Mouse (Mus musculus) urinary bladder, adult 18-20 months (tissue): ENCODE measurements around the gene Fam129a.

Experiments
- DNase-seq, 2 experiments: peaks; one replicate each; pipeline ENCODE4 v3.0.0; 2022; ENCODE audit warnings: low spot score in 2 of 2, mixed read lengths in 2 of 2

Gene Fam129a

DNA sequence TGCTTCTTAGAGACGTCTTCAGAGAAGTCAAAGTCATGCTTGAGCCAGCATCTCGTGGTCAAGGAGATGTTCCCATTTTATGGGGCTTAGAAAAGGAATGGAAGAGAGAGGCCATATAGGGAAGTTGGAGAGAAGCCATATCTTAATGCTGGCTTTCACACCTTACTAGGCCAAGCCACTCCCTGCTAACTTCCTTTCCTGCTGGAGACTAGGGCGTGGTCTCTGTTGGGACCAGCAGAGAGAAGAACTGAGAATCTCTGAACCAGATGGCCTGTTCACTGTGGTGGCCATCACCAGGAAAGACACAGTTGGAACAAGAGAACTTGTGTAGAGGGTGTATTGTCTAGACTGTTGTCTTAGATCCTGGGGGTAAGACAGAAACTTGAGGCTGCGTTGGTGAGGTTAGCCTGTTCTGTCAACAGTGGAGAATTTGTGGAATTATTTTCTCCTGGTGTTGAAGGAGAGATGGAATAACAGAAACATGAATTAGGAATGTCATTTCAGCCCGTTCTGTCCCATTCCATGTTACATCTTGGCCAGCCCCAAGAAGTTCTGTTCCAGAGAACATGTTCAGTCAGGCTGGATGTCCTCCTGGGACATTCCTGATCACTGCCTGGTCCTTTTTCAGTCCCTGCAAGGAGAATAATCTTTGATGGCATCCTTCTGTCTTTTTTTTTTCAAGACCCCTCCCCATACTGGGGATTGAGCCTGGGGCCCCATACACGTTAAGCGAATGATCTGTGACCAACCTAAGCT is 90.9 kb downstream of the Fam129a start:
- DNase-seq: no peak

DNA sequence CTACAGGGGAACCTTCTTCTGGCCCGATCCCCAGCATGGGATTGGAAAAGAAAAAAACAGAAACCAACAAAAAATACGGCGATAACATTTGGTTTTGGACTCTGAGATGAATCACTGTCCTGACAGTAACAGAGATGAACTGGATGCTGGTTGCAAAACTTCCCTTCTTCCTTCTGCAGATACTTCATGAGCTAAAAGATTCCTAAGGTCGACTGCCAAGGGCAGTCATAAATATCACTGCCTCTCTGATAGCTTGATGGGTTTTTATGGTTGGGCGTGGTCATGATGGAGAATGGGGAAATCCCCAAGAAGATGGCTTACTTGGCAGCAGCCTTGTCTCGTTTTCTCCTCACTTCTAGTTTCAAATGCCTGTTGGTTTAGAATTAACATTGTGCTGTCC is 92.0 kb downstream of the Fam129a start:
- DNase-seq: peak in 1 of 2 experiments; percentile 43

DNA sequence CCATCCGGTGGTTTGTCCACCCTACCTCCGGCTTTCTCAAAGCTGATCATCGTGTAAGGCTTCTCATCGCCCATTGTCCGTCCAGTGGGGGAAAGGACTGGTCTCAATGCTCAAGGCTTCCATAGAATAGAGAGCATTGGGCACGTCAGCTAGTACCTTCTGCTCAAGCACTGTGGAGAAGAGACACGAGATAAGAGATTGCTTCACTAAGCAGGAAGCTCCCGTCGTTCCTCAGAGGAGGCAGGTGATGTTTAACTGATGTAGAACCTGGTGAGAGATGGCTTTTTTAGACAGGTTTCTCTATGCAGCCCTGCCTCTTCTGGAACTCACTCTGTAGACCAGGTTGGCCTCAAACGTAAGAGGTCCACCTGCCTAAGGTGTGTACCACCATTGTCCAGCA is 93.4 kb downstream of the Fam129a start:
- DNase-seq: no peak

DNA sequence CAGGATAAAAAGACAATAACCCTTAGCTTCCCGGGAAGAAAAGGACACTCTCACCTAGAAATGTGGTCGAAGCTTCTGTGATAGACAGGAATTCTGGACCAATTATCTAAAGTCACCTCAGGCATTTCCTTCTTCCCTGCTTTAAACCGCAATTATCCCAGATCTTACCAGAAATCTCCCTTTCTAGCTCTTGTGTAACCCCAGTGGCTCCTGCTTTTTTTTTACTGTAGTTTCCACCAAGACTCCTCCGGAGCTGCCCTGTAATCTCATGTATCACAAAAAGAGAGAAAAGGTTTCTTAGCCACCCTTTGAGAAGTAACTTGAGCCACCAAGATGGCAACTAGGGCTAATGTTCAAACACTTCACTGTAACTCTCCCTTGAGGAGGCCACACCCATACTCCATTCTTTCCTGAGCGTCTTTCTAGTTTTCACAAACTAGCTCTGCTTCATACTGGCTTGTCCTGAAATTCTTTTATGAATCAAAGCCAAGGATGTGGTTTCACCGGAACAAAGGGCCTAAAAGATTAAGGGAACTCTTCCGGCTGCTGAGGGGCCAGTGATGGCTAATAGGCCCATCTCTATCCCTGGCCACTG is 93.9 kb downstream of the Fam129a start:
- DNase-seq: no peak

DNA sequence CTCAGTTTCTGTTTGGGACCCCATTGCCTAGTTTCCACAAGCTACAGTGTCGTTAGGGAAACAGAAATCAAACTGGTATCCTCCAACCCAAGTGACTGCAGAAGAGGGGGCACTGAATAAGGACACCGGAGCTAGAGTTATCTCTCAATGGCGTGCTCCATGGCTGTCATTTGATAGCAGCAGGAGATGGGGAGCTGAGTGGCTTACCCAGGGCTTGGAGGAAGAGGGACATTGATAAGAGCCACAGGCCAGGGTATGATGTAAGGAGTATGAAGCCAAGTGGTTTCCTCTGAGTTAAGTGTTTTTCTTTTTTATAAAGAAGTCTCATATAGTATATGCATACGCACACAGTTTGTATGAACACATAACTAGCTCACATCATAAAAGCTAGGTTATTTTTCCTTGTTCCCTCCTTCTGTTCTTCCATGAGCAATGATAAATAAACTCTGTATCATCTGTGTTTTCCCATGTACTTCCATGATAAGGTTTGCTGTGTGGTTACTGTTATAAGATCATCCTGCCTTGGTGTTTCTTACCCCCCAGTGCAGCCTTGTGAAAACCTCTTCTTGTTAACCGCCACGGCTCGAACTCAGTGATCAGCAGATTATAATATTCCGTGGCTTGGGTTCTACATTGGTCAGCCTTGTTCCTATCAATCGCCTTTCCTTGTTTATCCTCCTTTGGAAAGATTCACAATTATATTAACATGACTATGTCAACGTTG is 96.5 kb downstream of the Fam129a start:
- no peak for DNase-seq

DNA sequence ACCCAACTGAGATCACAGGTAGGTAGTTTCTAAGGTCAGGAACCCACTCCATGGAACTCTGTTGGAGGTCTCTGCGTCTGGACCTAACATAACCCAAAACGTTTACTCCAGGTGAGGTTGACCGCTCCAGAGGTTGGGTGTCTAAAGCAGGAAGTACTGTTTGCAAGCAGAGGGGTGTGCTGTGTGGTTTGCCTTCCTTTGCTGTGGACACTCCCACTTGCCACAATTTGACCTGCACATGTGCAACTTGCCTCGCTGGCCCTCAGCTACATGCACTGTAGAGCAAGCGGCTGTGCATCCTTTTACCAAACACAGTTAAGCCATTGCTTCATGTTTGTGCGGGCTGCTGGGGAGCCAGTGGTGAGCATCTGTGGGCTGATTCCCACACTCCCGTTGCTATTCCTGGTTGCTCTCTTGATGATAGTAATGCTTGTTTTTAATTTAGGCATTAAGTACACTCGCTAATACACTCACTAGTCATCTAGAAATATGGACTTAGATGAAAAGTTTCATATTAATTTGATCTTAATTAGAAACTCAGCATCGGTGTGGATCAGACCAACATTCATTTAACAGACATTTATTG is 99.1 kb downstream of the Fam129a start:
- no peak for DNase-seq

DNA sequence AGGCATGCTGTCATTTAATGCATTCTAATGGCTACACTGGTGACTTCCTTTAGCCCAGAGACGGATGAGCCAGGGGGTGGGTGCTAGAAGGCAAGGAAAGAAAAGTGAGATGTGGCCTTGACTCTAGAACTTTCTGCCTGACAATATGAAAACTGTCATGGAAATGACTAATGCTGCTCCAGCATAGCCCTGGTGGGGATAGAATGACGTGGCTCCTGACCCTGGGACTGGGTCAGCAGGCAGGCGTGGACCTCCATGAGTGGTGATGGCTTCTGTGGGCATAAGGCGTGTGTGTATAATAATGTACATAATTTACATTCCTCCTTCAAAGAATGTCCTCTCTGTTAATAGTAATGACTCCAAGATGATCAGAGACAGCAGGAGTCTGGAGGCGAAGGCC is 104.7 kb downstream of the Fam129a start:
- DNase-seq: no peak

DNA sequence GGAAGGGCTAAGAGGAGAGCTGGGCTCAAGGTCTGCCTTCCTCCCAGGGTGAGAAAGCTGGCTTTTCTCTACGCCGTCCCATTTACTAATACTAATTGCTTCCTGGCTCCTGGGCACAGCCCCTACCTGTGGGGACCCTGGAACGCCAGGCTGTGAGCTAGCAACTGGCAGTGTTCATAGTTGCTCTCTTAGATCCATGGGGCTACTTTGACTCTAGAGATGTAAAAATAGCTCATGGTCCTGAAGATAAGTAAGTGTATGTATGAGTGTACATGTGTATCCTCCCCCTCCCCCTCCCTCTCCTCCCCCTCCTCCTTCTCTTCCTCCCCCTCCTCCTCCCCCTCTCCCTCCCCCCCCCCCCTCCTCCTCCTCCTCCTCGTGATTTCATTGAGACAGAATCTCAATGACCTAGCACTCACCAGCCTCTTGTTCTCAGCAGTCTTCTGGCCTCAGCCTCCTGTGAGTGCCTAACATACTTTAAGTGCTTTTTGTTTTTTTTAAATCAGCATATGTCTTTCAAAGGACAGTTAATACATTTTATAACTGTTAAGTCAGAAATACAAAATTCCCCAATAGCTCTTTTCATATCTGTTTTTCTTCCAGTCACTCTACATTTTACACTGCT is 106.3 kb downstream of the Fam129a start:
- DNase-seq: no peak

DNA sequence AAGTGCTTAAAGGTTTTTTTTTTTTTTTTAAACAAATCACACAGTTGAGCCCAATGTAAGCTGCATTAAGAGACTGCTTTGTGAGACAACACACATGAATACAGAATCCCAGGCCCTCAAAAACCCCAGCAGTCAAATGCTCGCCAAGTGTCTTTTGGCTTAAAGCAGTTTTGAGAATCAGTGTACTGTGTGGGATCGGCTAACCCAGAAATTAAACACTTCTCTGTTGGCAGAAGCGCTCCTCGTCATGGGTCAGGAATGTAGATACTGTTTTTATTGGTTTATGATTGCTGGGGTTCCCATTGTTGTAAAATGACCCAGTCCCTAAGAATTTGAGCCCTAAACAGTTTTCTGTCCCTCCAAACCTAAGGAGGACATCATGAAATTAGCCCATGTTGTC is 107.0 kb downstream of the Fam129a start:
- DNase-seq: no peak

DNA sequence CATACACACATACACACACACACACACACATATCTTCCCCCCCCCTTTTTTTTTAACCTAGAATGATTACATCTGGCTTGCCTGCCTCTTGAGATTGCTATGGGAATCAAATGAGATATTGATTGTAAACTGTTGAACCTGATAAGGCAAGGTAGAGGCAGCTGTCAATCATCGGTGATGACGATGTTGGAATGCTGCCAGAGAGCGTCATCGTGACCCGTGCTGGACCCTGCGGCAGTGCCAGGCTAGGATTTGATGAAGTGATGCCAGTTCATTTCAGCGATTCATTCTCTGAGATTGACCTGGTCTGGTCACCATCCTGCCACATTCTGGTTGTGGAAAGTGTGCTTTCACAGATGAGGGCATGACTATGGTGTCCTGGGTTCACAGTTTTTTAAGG is 108.2 kb downstream of the Fam129a start:
- no peak for DNase-seq

DNA sequence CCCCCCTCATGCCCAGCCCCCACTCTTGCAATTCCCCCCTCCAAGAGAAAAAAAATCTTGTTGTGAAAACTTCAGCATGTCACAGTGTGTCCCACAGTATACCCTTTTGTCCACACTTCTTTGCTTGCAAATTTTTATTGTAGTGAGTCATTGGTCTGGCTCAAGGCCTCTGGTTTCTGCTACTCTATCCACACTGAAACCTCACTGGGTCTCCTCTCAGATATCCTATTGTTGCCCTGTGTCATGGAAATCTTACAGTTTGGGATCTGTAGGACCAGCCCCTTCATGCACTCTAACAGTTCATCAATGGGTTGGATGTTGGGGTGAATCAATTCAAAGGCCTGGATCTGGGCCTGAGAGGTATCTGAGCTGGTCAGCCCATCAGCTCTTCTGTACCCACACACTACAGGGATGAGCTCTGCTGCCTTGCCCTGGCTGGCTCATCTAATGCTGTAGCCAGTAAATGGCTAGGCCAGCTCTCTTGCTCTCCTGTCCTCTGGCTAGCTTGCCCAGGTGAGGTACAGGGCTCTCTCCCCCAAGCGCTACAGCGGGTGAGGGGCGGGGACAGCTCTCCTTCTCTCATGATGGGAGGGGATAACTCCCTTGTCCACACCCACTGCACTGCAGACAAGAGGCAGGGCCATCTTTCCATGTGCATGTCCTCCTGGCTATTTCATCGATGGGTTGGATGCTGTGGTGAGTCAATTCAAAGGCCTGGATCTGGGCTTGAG is 109.1 kb downstream of the Fam129a start:
- no peak for DNase-seq

DNA sequence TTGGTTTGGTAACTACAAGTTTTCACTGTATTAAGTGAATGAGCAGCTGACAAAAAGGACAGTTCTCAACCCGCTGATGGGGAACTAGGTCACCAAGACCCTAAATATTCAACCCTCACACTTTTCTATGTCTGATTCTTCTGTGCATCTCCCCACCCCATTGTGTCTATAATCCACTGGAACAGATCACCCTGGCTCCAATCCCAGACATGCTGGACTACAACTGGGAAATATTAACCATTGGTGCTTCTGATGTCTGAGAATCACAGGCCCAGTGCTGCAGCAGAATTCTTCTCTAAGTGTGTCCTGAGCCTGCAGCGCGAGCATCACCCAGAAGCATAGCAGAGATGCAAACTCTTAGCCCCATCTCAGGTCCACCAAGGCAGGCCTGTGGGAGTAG is 110.0 kb downstream of the Fam129a start:
- DNase-seq: no peak

DNA sequence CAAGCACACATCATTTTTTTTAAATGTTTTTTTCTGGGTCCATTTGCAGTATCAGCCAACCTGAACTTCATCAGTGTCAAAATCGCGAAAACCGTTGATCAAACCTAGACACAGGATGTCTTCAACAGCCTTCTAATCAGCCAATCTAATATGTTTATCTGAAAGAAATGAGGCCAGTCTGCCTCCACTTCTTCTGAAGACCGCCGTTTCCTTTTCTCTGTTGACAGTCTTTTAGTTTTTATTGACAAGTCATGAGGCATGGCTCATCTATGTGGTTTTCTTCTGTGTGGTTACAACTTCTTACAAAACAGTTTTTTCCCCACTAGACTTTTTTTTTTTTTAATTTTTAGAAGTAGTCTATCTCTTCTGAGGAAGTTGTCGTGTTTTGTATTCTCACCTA is 111.9 kb downstream of the Fam129a start:
- DNase-seq: no peak

DNA sequence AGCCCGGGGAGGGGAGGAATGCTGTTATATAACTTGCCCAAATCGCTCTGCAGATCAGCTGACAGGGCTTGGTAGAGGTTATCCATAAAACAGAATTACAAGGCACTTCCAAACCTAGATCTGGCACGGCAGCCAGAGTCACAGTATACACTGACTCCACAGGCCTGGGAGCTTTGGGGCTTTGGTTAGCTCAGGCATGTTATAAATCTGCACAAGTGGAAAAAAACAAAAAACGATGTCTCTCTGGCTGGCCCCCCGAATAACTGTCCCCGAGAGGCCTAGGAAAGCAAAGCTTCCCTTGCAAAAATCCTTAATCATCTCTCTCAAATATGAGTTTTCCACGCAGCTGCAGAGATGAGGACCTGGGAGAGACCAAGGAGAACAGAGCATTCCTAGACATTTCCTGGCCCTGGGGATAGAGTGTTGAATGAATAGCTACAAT is 113.5 kb downstream of the Fam129a start:
- DNase-seq: no peak

DNA sequence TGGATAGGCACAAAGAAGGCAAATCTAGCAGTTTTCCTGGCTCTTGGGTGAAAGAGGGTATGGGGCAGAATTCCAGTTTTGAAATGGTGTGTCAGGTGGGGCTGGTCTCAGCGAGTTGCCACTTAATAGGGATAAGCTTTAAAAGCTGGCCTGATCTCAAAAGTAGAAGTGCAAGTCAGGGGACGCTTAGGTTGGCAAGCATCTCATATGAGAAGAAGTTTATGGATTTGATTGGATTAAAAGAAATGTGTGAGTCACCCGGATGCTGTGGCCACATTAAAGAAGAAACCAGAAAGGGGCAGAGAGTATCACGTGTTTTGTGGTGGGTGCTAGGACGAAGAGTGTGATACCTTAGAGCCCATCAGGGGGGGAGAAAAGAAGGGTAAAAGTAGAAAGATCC is 114.0 kb downstream of the Fam129a start:
- DNase-seq: no peak

DNA sequence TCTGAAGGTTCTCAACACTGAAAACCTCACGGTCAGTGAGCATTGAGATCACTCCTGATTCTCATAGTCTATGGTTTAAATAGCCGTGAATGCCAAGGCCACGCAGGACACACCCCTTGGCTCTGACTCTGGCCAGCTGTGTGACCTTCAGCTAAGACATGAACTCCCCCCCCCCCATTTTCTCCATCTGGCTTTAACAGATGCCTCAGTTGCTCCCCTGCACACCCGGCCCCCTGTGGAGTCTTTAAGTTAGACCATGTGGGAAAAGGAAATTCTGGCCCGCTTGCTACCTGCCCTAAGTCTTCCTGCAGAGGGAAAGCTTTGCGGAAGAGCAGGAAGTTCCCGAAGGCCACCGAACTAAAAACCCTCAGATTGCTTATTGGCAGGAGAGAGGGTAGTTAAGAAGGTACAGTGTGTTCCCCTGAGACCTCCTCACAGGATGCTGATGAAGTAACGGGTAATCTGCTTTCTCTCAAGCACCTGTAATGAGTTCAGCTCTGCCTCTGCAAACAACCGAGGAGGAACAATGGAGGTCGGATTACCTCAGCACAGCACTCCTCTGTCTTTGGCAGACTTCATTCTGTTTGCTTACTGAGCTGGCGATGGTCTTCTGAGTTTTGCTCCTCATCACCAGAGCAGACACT is 114.8 kb downstream of the Fam129a start:
- DNase-seq: no peak

DNA sequence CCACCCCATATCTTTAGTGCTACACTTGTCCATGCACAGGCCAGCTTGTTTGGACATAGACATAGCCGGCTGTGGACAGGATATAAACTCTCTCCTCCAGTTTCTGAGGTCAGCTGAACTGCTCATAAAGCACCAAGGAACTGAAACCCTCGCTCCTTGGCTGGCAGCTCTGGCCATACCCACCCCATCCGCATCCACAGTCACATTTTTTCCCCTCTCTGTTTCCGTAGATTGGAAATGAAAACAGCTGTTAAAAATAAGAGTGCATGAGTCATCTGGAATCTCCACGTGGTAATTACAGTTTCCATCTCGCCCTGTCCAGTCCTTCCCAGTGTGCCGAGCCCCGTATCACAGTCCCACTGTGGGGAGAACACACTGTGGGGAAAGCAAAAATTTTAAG is 115.7 kb downstream of the Fam129a start:
- peak in 1 of 2 experiments; percentile 46 for DNase-seq

DNA sequence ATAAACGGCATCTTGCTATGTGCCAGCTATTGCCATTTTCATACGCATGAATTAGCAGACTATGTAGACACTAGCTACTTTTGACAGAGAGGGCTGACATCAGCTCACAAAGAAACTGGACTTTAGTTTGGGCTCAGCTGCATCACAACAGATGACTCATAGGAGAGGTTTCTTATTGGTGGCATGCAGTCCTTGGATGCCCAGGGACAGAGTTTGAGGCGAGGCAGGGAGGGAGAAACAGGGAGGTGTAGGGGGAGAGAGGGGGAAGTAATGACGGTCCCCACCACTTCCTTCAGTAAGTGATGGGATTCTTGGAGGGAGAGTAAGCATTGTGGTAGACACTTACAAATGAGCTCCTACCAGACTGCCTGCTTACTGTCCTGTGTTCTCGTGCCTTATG is 118.0 kb downstream of the Fam129a start:
- no peak for DNase-seq

DNA sequence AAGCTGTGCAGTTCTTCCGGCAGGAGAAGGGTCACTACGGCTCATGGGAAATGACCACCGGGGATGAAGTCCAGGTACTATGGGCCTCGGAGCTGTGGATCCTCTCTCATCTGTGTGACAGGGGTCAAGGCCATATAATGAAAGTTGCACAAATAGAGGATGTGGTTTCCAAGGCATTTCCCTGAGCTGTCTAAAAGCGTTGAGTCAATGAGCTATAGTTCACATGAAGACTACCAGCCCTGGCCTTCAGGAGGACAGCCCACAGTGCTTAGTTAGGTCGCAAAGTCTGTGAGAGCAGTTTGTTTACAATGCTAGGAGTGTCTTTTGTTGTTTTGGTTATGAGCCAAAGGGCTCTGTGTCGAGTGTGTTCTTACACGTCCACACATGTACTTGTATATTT is 118.6 kb downstream of the Fam129a start:
- no peak for DNase-seq

DNA sequence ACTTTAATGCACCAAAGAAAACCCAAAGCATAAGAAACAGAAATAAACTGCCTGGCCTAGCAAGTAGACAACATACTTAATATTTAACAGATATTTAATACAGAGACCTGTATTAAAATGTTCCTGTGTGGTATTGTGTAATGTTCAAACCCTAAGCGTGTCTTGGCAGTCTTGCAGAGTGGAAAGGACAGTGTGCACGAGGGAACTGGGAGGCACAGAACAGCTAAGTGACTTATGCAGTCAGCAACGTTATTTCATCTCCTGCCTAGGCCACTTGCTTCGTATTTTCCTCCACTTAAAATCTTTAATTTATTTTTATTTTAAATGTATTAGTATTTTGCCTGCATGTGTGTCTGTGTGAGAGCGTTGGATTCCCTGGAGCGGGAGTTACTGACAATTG is 119.1 kb downstream of the Fam129a start:
- no peak for DNase-seq

DNA sequence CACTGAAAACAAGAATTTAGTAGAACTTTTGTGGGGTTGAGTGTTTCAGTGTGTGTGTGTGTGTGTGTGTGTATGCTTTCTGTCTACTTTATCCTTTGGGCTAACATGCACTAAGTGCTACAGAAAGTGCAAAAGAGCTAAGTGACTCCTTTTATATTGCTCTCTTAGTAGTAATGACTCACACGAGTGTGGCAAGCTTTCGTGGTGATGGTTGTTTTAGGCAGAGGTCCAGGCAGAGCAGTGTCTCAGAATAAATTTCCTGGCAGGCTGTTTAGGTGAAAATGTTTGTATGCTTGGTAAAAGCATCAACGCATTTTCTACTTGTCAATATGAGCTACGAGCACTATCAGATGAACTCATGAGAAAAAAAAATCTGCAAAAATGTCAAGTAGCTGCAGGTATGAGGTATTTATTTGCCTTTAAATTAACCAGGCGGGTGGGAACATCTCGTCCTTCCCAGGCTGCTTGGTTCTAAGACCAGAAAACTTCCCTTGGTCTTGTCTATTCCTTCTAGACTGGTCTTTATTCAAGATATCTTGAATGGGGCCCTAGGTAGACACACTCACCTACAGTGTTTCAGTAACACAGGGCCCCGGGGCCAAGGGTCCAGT is 119.7 kb downstream of the Fam129a start:
- no peak for DNase-seq
